Mouse (Mus musculus) adipose tissue, adult 10 weeks (tissue): Measurements from ENCODE around the gene Mef2d. TPM values are rescaled to one million over a fixed set of nuclear protein-coding genes. Genes with fewer than 3 reads are reported as not detected.

Experiments
- polyA plus RNA-seq: library from polyadenylated mRNA; stranded (reverse); fragments of 350-450 nt; fragmentation: Illumina TruSeq; extraction: RNeasy Lipid Tissue Mini Kit (QIAGEN cat#74804); gene quantifications from one replicate; pipeline ENCODE4 v1.2.3, GENCODE M21; 2014; ENCODE audit warnings: low read depth, low replicate concordance

Mef2d gene
- polyA plus RNA-seq: 35.4 TPM

GRCm38 (mm10) chr3:88141787-88142523 lies at the start of gene Mef2d:
Mef2d (plus strand) TSS chr3:88142372.

Other genes starting within 250 kb of the Mef2d start
- 132 TPM for gene Hdgf, start 236.1 kb upstream of the Mef2d start, polyA plus RNA-seq
- gene Mrpl24, start 222.9 kb upstream of the Mef2d start, polyA plus RNA-seq: 115 TPM
- 15.9 TPM for gene Isg20l2, start 212.1 kb upstream of the Mef2d start, polyA plus RNA-seq
- gene Rrnad1, start 211.7 kb upstream of the Mef2d start, polyA plus RNA-seq: 19.1 TPM
- gene Crabp2, start 193.7 kb upstream of the Mef2d start, polyA plus RNA-seq: 3.9 TPM
- gene Nes, start 171.3 kb upstream of the Mef2d start, polyA plus RNA-seq: 9.0 TPM
- gene Bcan, start 142.1 kb upstream of the Mef2d start, polyA plus RNA-seq: not detected
- gene Hapln2, start 114.8 kb upstream of the Mef2d start, polyA plus RNA-seq: not detected
- 11.0 TPM for gene Gpatch4, start 99.3 kb upstream of the Mef2d start, polyA plus RNA-seq
- 105 TPM for gene Naxe, start 83.9 kb upstream of the Mef2d start, polyA plus RNA-seq
- 6.3 TPM for gene Ttc24, start 64.1 kb upstream of the Mef2d start, polyA plus RNA-seq
- gene Iqgap3, start 60.4 kb upstream of the Mef2d start, polyA plus RNA-seq: 1.1 TPM
- 18.7 TPM for gene Rhbg, start 112.3 kb downstream of the Mef2d start, polyA plus RNA-seq
- gene Gm38392, start 144.8 kb downstream of the Mef2d start, polyA plus RNA-seq: 1.2 TPM
- 19.4 TPM for gene Tsacc, start 154.6 kb downstream of the Mef2d start, polyA plus RNA-seq
- 122 TPM for gene Cct3, start 154.7 kb downstream of the Mef2d start, polyA plus RNA-seq
- gene Glmp, start 182.7 kb downstream of the Mef2d start, polyA plus RNA-seq: 227 TPM
- 7.7 TPM for gene Tmem79, start 193.8 kb downstream of the Mef2d start, polyA plus RNA-seq
- 42.6 TPM for gene Smg5, start 193.9 kb downstream of the Mef2d start, polyA plus RNA-seq
- 5.8 TPM for gene Paqr6, start 222.2 kb downstream of the Mef2d start, polyA plus RNA-seq
- gene Bglap3, start 230.4 kb downstream of the Mef2d start, polyA plus RNA-seq: 173 TPM
- not detected for gene Bglap2, start 236.3 kb downstream of the Mef2d start, polyA plus RNA-seq
- gene Bglap, start 242.1 kb downstream of the Mef2d start, polyA plus RNA-seq: not detected